10 mouse cellular contexts compared by ENCODE assay signal in the genomic region with DNA sequence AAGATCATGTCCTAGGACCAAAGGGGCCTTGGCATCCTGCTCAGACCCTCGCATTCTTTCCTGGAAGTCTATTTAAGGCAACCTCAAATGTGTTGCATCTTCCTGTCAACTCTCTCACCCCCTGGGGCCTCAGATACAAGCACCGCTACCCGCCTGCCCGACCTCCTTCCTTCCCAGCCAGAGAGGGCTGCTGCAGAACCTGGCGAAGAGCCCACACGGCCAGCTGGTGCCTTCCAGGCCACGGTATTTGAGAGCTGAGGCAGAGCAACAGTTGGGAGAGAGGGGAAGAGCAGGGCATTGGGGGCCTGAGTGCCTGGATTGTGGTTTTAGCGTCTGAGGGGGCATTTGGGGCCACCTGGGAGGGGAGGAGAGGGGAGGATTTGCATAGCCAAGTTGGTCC. TPM values are rescaled to one million over a fixed set of nuclear protein-coding genes. Genes with fewer than 3 reads are reported as not detected.
DNase-seq lines count a peak whose midpoint lies in the region; ATAC-seq and TF ChIP-seq lines count a peak whose summit lies in the region.
"Had no signal": no experiment of that assay in that cellular context is flagged by ENCODE, and none has a peak within 500 bp of the region (broad histone marks: within the 10 kb centered on the region; RNA-seq: fewer than 3 reads in every experiment).

No protein-coding gene starts in this region.

- H3K4me3 ChIP-seq in heart, embryonic 11.5 days (ENCODE audit: low read depth, low read length), result no peak overlapping the region
- H3K4me3 ChIP-seq in stomach, postnatal 0 days (ENCODE audit: low read depth, low read length), result no peak overlapping the region
- H3K4me3 ChIP-seq: intestine, embryonic 15.5 days had no signal

- no peaks in the 10 kb centered on the region for H3K9me3 ChIP-seq in heart, embryonic 11.5 days (replicated peaks; ENCODE audit: control insufficient read depth, low read length)
- H3K9me3 ChIP-seq in stomach, postnatal 0 days (ENCODE audit: control insufficient read depth, low read length), result no peaks in the 10 kb centered on the region
- H3K9me3 ChIP-seq: intestine, embryonic 15.5 days had no signal

- peaks cover 15% of the 10 kb centered on the region for H3K4me1 ChIP-seq in heart, embryonic 11.5 days (ENCODE audit: control insufficient read depth, insufficient read depth, low read length)
- H3K4me1 ChIP-seq in stomach, postnatal 0 days (replicated peaks; ENCODE audit: control insufficient read depth, insufficient read depth), result no peaks in the 10 kb centered on the region

- no peak for TF ChIP-seq CTCF in stomach, postnatal 0 days (IDR thresholded peaks at IDR 0.05; ENCODE audit: low read depth)

- H3K4me2 ChIP-seq in heart, embryonic 11.5 days, result peak overlapping the region; percentile 31
- H3K4me2 ChIP-seq in stomach, postnatal 0 days (replicated peaks; ENCODE audit: low read depth), result no peak overlapping the region
- H3K4me2 ChIP-seq: intestine, embryonic 15.5 days had no signal

- 0 out of 2 replicates have a peak overlapping the region, but pooled peaks have one; percentile 15 for H3K27ac ChIP-seq in heart, embryonic 11.5 days (ENCODE audit: low read depth, low read length)
- no peak overlapping the region for H3K27ac ChIP-seq in stomach, postnatal 0 days (replicated peaks)
- H3K27ac ChIP-seq: intestine, embryonic 15.5 days had no signal

- no peak for ATAC-seq in heart, embryonic 11.5 days (replicated peaks; ENCODE audit: insufficient number of reproducible peaks, low FRiP score, low TSS enrichment)
- no peak for ATAC-seq in stomach, postnatal 0 days (ENCODE audit: low FRiP score, low TSS enrichment)
- ATAC-seq: intestine, embryonic 15.5 days had no signal

- H3K9ac ChIP-seq in heart, embryonic 11.5 days (ENCODE audit: low read depth, low read length), result 0 out of 2 replicates have a peak overlapping the region, but pooled peaks have one; percentile 43
- no peak overlapping the region for H3K9ac ChIP-seq in stomach, postnatal 0 days (ENCODE audit: low read length)
- H3K9ac ChIP-seq: intestine, embryonic 15.5 days had no signal

- H3K36me3 ChIP-seq in heart, embryonic 11.5 days (ENCODE audit: control insufficient read depth, insufficient read depth, low read length), result no peaks in the 10 kb centered on the region
- no peaks in the 10 kb centered on the region for H3K36me3 ChIP-seq in stomach, postnatal 0 days (ENCODE audit: control insufficient read depth, insufficient read depth, low read length)
- H3K36me3 ChIP-seq: intestine, embryonic 15.5 days had no signal

- no peak for DNase-seq in heart, adult 11 months
- DNase-seq in retina, adult 2 months (ENCODE audit: low read depth, low spot score), result peak; percentile 15
- no peak for DNase-seq in retina, embryonic 14.5 days (ENCODE audit: low spot score)
- peak; percentile 37 to 71 for DNase-seq in cerebellum, postnatal 4 days (ENCODE audit: low spot score in 2 of 2)
- DNase-seq in stomach, postnatal 0 days (ENCODE audit: low spot score), result peak; percentile 36
- DNase-seq in embryo, embryonic 9.5 days (ENCODE audit: extremely low spot score), result no peak
- DNase-seq in spleen, adult 18-20 months, result no peak

- 5% methylated on average over 8 of the region's 8 CpGs for WGBS in heart, embryonic 11.5 days (ENCODE audit: insufficient replicate concordance)
- WGBS in stomach, postnatal 0 days, result 29% methylated on average over 8 of the region's 8 CpGs

- H3K27me3 ChIP-seq in heart, embryonic 11.5 days (ENCODE audit: control insufficient read depth, insufficient read depth, low read length), result 0 out of 2 replicates have a peak, but pooled peaks cover 3% of the 10 kb centered on the region
- no peaks in the 10 kb centered on the region for H3K27me3 ChIP-seq in stomach, postnatal 0 days (ENCODE audit: control insufficient read depth, insufficient read depth, low read length)
- H3K27me3 ChIP-seq: intestine, embryonic 15.5 days had no signal

- no peak for TF ChIP-seq EP300 in stomach, postnatal 0 days (optimal IDR thresholded peaks at IDR 0.05)

RNA-seq across cellular contexts. Expression of gene Zfp683, which starts 1.1 kb away (rescaled TPM):
- polyA plus RNA-seq in heart, embryonic 11.5 days (2014; fragmentation: Nextera tagmentation; extraction: Ambion mirVana), result not detected in 2 replicates
- polyA plus RNA-seq in stomach, postnatal 0 days (2015; fragmentation: Nextera tagmentation; extraction: Ambion mirVana), result not detected in 2 replicates
- polyA plus RNA-seq: intestine, embryonic 15.5 days; liver, embryonic 16.5 days had no signal

RNA-seq across cellular contexts. Expression of gene Crybg2, which starts 8.1 kb away (rescaled TPM):
- polyA plus RNA-seq in heart, embryonic 11.5 days (2014; fragmentation: Nextera tagmentation; extraction: Ambion mirVana), result 0.52 and 1.1 TPM in 2 replicates
- 15.6 and 21.6 TPM in 2 replicates for polyA plus RNA-seq in stomach, postnatal 0 days (2015; fragmentation: Nextera tagmentation; extraction: Ambion mirVana)

RNA-seq across cellular contexts. Expression of gene Lin28a, which starts 33.9 kb away (rescaled TPM):
- 0.21 and 0.30 TPM in 2 replicates for polyA plus RNA-seq in heart, embryonic 11.5 days (2014; fragmentation: Nextera tagmentation; extraction: Ambion mirVana)
- polyA plus RNA-seq in stomach, postnatal 0 days (2015; fragmentation: Nextera tagmentation; extraction: Ambion mirVana), result not detected in 2 replicates

RNA-seq across cellular contexts. Expression of gene Cd52, which starts 42.3 kb away (rescaled TPM):
- 3.9 and 6.2 TPM in 2 replicates for polyA plus RNA-seq in heart, embryonic 11.5 days (2014; fragmentation: Nextera tagmentation; extraction: Ambion mirVana)
- polyA plus RNA-seq in stomach, postnatal 0 days (2015; fragmentation: Nextera tagmentation; extraction: Ambion mirVana), result 18.0 and 20.3 TPM in 2 replicates

RNA-seq across cellular contexts. Expression of gene Ubxn11, which starts 49.8 kb away (rescaled TPM):
- 2.0 and 3.2 TPM in 2 replicates for polyA plus RNA-seq in heart, embryonic 11.5 days (2014; fragmentation: Nextera tagmentation; extraction: Ambion mirVana)
- 1.3 TPM in 2 replicates for polyA plus RNA-seq in stomach, postnatal 0 days (2015; fragmentation: Nextera tagmentation; extraction: Ambion mirVana)

Comparison
In these comparisons a context has a peak if more than half of its experiments do, and no peak if none do; other contexts are left out.
1. DNase-seq: peak in retina, adult 2 months (single experiment), cerebellum, postnatal 4 days (2 of 2) and stomach, postnatal 0 days (single experiment); none in heart, adult 11 months (single experiment), retina, embryonic 14.5 days (single experiment), embryo, embryonic 9.5 days (single experiment) and spleen, adult 18-20 months (0 of 2).